Mouse (Mus musculus) forelimb bud, embryonic 11.5 days (tissue): ENCODE measurements at regions not wholly inside any gene's neighbourhood (a gene's known extent, or its start where the extent isn't known, plus 50 kb on each side); places are given as distances from the start of the nearest gene placed in this dataset.

Source experiments
- DNase-seq: peaks from one replicate; pipeline ENCODE4 v3.0.0-alpha.2; 2012; ENCODE audit warnings: low read depth, low spot score

DNA sequence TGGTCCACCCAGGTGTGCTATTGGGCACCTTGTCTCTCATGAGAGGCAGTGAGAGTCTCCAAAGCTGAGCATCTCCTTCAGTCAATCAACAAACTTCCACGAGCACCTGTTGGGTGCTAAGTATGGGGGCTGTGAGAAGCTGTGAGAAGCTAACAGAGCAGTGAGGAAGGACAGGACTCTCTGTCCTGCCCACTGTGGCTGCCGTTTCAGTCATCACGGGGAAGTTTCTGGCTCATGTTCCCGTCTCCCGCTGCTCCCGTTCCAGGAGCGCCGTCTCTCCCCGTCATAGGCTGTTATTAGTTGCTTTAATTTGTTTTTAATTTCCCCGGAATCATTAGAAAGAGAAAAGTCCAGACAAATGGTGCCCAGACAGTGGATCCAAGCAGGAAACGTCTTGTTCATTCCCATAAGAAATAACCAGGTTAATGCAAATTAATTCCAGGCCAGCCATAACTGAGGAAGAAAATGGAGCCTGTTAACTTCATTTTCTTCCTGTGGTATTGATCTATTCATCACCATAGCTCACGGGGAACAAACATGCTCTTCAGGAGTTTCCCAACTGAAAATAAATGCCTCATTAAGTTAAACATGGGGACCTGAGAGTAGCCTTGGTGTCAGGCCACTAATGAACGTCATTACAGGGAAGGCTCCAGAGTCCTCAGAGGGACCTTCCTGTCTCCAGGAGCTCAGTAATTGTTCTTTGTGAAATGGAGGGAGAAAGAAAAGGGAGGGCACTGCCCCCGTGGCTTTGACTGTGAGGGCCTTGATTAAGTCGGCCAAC is 70.3 kb downstream of the Matn1 start:
- DNase-seq = peak; percentile 59

DNA sequence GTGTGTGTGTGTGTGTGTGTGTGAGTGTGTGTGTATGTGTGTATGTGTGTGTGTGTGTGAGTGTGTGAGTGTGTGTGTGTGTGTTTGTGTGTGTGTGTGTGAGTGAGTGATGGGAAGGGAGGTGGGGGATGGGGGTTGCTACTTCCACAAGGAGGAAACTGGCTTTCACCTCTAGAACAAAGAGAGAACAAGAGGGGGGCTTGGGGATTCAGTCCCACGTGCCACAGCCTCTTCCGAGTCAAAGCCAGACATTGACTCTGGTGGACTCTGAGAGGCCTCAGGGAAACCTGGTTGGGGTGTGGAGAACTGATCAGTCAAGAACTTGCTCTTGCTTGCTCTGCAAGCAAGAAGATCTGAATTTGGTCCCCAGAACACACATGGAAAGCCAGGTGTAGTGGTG is 71.0 kb downstream of the Matn1 start:
- peak; percentile 23 for DNase-seq

DNA sequence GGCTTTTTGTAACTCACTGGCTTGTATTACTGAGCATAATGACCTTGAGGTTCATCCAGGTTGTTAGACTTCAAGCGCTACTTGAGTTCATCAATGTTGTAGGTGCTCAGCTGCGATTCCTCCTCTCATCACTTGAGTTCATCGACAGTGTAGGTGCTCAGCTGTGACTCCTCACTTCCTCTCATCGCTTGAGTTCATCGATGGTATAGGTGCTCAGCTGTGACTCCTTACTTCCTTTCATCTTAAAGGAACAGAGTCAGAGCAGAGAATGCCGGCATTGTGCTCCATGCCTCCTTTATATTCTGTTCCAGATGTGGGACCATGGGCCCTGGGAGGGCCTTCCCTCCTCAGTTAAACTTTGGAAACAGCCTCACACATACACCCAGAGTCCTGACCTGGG is 79.4 kb downstream of the Matn1 start:
- DNase-seq = peak; percentile 31

- DNase-seq = no peak
Observed at GRCm38 (mm10) chr4:131036292-131036691, 92.1 kb downstream of the Matn1 start.

GRCm38 (mm10) chr4:131037179-131037578 is 93.0 kb downstream of the Matn1 start:
- DNase-seq = no peak

GRCm38 (mm10) chr4:131039686-131040085 is 95.5 kb downstream of the Matn1 start:
- DNase-seq = no peak

DNA sequence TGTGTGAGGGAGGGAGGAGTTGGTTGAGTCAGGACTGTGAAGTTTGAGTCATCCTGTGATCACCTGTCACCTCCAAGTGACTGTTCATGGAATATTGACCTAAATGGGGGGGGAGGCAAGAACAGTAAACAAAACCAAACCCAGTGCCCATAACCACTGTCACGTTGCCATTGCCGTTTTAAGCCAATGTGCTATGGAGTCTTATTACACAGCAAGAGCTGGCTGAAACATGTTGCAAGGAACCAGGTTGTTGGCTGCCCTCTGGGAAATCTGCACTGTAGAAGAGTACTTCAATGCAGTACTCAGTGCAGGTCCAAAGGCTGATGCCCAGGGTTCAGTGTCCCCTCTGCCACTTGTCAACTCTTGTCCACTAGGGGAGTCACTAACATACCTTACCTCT is 97.0 kb downstream of the Matn1 start:
- no peak for DNase-seq

DNA sequence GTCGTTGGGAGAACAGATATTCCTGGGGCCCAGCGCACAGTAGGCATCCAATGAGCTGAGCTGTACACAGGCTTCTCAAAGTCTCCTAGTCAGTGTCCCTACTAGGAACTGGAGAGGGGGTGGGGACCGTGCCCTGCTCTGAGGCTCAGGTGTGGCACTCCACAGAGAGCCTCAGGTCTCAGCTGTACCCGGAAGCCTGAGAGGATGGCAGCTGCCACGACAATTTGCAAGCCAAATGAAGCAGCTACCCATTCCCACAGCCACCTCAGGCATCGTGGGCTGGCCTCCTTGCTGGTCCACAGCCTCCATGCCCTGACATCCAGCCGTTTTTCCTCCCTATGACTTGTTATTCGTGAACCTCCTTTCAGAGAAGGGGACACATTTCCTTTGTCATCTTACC is 101.9 kb downstream of the Matn1 start:
- no peak for DNase-seq

DNA sequence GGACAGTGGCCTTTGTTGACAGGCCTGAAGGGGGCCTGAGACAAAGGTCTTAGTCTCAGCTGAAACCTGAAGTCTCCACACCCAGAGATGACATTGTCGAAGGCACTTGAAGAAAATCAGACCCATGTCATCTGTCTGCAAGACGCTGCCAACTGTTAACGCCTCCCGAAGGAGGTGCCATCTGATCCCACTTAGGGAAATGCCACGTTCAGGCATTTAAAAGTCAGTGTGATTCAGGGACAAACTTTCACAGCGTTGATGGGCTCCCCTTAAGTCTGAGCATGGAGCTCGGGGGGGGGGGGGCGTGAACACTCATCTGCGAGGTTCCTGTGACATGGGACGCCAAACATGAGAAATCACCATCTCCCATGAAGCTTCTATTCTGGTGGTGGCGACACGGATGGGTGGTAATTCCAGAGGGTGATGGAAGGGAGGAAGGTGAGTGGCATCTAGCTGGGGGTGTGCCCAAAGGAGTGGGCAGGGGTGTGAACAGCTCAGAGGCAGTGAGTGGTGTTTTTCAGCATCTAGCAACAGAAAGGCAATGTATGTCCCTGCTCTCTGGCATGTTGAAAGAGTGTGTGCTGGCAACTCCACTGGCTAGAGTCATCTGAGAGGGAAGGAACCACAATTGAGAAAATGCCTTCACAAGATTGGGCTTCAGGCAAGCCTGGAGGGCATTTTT is 102.9 kb downstream of the Matn1 start:
- DNase-seq = no peak

DNA sequence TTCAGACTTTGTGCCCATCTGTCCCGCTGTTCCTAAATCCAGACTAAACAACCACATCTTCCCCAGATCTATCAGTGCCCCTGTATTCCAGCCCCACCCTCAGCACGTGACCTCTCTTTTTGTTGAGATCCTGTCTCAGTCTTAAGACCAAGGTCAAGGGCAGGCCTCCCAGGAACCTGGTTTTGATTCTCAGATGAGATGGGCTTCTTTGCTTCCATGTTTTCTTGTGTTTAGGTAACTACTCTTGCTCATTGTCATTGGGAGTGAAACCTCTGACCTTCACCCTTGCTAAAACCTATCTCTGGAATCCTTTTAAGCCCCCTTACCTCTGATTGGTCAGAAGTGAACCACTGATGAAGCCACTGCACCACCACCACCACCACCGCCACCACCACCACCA is 112.1 kb downstream of the Matn1 start:
- DNase-seq = no peak

DNA sequence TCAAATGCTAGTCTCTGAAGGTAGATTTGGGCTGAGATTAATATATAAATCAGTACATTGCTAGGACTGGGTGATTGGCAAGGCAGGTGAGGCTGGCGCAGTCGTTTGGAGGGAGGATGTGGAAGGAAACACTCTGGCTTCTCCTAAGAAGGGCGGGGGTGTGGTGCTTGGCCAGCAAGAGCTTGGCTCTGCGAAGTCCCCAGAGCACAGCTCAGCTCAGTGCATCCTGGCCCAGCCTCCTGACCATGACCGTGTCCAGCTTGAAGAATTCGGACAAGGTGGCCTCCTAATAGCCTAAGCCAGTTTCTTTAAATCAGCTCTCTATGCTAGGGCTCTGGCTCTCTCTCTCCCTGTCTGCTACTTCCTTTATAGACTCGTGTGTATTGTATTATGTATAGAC is 115.4 kb downstream of the Matn1 start:
- DNase-seq = no peak

- DNase-seq = no peak
Observed at GRCm38 (mm10) chr4:131060191-131060680, 116.1 kb downstream of the Matn1 start.

- DNase-seq = no peak
Observed at GRCm38 (mm10) chr4:131060706-131061105, 116.5 kb downstream of the Matn1 start.

GRCm38 (mm10) chr4:131062592-131062991 is 118.4 kb downstream of the Matn1 start:
- DNase-seq = no peak

DNA sequence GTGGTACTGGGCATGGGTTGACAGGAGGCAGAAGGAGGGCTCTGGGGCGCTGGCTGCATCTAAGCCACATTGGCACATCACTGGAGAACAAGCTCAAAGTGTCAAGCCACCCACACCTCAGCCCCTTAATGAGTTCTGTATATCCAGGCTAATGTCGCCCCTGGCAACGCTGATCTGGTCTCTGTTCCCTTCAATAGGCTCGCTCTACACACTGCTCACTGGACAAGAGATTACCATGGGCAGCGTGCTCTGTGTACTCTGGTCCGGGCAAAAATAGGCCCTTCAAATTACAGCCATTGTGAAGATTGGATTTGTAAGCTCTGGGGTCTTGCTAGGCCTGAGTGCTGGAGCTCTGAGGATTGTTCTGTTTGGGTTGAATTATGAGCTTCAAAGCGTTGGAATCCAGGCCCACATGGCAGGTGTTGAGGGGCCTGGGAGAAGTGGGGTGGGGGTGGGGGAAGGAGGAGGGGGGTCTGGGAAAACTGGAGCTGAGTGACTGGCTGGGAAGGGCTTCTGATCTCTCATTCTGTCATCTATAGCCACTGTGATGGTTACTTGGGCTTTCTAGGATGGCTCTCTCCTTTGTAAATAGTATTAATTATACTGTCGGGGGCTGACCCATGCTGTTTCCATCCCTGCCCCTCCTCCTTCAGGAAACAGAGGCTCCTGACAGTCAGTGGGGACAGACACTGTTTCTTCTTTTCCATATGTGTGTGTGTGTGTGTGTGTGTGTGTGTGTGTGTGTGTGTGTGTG is 122.2 kb downstream of the Matn1 start:
- no peak for DNase-seq

DNA sequence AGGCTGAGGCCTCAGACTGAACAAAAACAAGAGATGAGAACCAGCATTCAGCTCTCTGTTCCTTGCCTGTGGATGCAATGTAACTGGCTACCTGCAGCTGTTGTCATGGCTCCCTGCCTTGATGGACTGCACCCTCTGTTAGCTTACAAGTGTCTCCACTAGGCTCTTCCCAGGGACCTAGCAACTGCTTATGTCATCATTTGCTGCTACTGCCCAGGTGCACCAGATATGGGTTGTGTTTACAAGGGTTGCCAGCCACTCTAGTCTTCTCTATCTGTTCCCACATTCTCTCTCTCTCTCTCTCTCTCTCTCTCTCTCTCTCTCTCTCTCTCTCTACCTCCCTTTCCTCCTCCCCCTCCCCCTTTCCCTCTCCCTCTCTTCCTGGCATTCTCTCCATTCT is 126.4 kb downstream of the Matn1 start:
- no peak for DNase-seq

DNA sequence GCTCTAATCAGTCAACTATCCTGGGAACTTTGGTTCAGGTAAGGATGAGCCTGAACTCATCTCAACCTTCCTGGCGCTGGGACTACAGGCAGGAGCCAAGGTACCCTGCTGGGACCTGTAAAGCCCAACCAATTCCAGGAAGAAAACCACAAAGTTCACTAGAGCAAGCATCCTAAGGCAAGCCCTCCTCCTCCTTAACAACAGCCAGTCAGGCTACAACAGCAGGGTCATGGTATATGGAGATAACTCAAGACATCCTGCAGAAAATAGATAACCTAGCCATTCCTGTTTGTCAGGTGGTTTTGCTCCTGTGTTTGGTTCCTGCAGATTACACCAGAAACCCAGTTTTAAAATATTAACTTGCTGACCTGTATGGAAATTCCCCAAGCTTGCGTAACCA is 128.4 kb downstream of the Matn1 start:
- DNase-seq = no peak

DNA sequence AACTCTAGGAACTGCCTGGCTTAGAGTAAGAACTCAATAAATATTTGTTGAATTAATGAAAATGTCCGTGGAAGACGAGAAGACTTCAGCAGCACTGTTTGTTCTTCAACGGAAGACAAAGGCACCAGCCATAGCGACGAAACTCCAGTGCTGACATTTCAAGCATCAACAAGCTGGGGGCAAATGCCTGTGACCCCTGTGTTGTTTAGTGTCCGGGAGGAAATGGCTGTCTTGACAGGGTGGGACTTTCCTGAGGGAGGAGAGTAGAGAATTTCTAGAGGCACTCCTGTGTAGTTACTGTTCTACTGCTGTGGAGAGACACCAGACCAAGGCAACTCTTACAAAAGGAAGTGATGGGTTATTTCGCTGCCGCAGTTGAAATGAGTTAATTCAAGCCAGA is 129.2 kb downstream of the Matn1 start:
- DNase-seq = no peak

- DNase-seq = no peak
Observed at GRCm38 (mm10) chr4:131075326-131075932, 131.2 kb downstream of the Matn1 start.

DNA sequence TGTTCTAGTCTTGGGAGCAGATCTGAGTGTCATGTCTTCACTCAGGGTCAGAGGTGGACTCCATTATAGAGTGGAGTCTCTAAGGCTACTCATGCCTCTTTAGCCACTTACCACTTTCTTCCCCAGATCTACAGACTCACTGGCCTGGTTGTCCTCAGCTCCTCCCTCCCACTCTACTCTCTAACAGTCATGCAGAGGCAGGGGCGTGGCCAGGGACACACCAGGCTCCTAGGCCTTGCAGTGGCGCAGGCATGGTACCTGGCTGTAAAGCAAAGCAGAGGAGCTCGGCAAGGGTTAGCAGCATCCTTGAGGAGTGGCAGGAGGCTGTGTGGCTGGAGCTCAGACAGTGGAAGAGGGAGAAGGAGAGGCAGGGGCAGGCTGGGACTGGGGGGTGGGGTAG is 132.4 kb downstream of the Matn1 start:
- no peak for DNase-seq

DNA sequence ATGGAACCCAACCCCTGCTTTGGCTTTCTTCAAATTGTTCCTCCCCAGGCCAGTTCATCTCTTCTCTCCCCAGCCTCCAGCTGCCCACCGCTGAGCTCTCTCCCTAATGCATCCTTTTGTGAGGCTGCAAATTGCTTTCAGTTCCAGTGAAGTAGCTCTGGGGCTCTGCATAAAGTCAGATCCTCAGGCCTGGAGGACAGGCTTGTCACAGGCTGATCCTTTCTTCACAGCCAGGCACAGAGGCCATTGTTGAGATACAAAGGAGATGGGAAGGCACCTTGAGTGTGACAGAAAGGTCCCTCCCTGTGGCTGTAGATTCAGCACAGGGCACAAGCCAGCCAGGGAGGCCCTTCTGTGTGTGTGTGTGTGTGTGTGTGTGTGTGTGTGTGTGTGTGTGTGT is 135.9 kb downstream of the Matn1 start:
- no peak for DNase-seq

DNA sequence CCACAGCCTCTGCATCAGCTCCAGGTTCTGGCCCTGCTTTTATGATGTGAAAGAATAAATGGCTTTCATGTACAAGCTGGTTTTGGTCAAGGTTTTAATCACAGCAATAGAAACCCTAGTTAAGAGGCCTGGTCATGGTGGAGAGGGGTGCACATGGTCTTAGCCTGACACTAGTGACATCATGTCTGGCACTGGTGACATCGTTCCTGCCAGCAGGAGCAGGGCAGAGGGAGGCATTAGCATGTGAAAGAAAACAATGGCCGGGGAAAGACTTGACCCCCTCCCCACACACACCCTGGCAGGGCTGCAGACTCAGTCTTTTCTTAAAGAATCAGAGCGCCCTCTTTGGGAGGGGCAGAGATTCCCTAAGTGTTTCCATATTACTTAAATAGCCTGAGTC is 139.2 kb downstream of the Matn1 start:
- DNase-seq = no peak
